Mouse (Mus musculus) brain, embryonic 14.5 days (tissue): ENCODE results near the gene 5730522E02Rik.

ENCODE experiments used
- CTCF ChIP-seq: fragments of 200-500 bp; IDR thresholded peaks from 2 replicates; pipeline ENCODE4 v1.5.1; 2012; ENCODE audit warnings: inconsistent platforms, mild to moderate bottlenecking, moderate library complexity, borderline replicate concordance; ENCODE audit not compliant: insufficient read depth, insufficient read length; ENCODE audit errors: extremely low read depth
- POLR2A ChIP-seq: fragments of 200-500 bp; IDR thresholded peaks from 2 replicates; pipeline ENCODE4 v1.6.1; 2012; ENCODE audit warnings: mild to moderate bottlenecking, inconsistent platforms, borderline replicate concordance; ENCODE audit not compliant: poor library complexity, insufficient read depth, insufficient read length, severe bottlenecking; ENCODE audit errors: extremely low read depth

DNA sequence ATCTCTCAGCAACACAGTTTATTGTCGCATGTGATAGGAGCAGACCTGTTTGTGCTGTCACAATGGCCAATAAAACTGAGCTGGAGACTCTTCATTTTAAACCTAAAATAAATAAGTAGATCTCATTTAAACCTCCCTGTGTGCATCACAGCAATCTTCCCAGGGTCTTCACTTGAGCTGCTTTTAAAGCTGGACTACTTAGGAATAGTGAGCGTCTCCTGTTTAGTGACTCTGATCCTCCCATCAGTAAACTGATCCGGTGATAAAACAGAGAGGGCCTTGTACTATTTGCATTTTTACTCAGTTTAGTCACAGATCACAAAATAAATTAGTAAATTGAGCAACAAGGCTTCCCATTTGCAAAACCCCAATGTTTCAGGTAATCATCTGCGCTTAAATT, 206.5 kb downstream of the 5730522E02Rik start:
- TF ChIP-seq CTCF (no peak), POLR2A (no peak)
